Mouse (Mus musculus): ENCODE measurements around the gene Ehmt2.
"Not testable (repeated sequence)": the region's sequence is repeated elsewhere in the genome, so short reads cannot be mapped to it uniquely, and the experiment has no call there.

Gene Ehmt2

DNA sequence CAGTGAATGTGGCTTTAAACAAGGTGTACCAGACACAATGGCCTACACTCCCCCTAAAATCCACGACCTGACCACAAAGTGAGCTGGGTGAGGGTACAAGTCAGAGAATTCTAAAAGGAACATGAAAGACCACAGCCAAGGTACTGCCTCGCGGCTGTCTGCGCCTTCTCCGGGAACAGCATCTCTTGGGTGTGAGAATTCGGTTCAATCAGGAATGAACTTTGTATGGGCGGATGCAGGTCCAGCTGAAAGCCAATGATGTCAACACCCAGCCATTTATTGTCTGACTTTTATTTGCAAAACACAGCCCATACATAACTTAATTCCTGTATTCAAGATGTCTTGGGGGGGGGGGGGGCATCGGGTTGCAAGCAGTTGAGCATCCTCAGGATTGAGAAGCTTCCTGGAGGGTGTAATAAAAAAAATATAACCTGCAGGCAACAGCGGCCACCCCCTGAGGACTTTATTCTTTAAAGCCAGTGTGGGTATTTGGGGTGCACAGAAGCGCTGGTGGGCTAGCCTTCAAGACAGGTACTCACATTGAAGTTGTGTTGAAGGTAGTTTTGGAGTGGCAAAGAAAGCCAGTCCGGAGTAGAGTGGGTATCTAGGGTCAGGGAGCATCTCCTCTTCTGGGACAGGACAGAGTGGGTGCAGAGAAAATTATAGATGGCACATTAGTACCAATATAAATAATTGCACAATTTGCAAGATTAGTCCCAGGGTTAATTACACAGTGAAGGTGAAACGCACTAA lies 5.0 kb upstream of the Ehmt2 start:
- DNase-seq = no peak

DNA sequence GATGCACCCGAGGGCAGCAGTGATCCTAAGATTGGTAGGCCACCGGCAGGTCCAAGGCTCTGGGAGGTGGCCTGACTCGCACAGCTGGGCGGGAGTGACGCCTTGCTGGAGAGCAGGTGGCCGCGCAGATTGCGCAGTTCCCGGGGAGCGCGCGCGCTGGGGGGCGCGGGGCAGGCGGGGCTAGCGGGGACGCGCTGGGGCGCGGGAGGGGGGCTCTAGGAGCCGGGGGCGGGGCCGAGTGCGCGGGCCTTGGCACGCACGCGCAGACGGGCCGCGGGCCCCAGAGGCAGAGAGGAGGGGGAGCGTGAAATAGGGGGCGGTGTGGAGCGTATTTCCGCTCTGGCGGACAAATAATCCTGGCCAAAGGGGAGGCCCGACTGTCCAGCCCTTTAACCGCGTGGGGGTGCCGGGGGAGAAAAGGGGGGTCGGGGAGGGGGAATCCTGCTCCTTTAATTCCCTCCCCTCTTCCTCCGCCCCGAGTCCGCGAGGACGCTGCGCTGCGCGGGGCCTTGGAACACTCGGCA lies 4.1 kb upstream of the Ehmt2 start:
- peak; percentile 93 for DNase-seq

DNA sequence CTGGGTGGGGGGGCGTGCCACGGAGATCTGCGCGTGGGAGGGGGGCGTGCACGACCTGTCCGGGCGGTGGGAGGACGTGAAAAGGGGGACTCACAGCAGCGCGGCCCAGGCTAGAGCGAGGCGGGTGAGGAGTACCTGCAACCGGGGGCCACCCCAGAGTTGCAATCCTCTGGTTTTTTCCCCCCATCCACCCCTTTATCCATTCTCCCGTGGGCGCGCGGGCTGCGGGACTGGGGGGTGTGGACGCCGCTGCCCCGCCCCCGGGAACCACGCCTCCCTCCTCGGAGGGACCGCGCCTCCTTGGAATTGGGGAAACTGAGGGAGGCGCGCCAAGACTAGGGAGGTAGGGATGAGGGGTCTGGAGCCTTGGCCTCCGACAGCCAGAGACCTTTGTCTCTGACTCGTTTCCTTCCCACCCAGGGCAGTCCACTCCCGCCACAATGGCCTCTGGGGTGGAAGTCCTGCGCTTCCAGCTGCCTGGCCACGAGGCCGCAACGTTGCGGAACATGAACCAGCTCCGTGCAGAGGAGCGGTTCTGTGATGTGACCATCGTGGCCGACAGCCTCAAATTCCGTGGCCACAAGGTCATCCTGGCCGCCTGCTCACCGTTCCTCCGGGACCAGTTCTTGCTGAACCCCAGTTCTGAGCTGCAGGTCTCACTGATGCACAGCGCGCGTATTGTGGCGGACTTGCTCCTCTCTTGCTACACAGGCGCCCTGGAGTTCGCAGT lies 3.3 kb upstream of the Ehmt2 start:
- DNase-seq = peak; percentile 66

DNA sequence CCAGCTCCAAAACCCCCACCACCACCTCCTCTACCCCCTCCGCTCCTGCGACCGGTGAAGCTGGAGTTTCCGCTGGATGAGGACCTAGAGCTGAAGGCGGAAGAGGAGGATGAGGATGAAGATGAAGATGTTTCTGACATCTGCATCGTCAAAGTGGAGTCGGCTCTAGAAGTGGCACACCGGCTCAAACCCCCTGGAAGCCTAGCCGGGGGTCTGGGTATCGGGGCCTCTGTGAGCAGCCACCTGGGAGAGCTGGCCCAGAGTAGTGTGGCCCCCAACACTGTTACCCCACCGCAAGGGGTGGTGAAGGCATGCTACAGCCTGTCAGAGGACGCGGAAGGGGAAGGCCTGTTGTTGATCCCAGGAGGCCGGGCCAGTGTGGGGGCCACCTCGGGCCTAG lies 2.5 kb upstream of the Ehmt2 start:
- no peak for DNase-seq

DNA sequence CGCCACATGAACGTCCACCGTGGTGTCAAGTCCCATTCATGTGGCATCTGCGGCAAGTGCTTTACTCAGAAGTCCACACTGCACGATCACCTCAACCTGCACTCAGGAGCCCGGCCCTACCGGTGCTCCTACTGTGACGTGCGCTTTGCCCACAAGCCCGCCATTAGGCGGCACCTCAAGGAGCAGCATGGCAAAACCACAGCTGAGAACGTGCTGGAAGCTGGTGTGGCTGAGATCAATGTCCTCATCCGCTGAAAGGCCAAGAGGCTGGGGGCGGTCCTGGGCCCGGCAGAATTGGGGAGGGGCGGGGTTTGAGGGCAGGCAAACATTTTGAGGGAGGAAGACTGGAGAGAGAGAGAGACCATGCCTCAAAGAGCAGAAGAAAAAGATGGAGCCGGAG lies 1.9 kb upstream of the Ehmt2 start:
- DNase-seq = no peak

DNA sequence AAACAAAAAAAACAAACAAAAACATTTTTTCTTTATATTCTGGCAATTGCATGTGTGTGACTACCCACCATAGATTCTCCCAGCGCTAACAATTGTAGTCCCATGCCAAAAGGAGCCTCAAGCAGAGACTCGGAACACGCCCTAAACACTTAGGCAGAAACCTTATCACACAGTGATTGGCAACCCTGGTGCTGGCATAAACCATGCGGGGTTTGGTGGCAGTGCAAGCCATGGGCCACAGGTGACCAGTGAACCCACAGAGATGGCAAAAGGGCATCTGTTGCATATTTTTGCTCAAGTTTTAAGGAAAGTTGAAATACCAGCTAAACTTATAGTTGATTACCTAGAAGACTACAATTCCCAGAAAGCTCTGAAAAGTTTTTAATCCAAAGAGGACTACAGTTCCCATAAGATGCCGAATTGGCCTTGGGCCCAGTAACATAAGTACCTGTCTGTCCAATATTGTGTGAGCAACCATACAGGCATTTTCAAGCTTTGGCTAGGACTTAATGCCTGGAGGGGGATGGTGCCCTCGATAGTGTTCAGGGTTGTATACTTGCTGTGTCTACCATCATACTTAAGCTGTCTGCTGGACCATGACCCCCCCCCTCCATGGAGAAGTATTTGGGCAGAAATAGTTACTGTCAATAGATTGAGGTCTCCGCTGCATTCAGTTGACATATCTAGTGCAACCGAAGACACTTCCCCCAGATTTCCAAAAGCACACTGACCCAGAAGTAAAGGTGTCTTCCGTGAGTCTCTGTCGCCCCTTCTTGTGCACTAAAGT lies 703 bp upstream of the Ehmt2 start:
- peak; percentile 49 for DNase-seq

DNA sequence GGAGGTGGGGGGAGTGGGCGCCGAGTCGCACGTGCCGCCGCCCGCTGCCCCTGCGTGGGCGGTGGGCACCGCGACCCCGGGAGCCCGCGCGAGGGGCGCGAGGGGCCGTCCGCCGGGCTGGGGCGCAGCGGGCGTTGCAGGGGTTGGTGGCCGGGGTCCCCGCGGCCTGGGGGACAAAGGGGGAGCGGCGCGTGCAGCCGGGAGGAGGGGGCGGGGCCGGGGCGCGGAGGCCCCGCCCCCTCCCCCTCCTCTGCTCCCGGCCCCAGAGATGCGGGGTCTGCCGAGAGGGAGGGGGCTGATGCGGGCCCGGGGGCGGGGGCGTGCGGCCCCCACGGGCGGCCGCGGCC lies 410 bp downstream of the Ehmt2 start:
- peak; percentile 18 for DNase-seq

DNA sequence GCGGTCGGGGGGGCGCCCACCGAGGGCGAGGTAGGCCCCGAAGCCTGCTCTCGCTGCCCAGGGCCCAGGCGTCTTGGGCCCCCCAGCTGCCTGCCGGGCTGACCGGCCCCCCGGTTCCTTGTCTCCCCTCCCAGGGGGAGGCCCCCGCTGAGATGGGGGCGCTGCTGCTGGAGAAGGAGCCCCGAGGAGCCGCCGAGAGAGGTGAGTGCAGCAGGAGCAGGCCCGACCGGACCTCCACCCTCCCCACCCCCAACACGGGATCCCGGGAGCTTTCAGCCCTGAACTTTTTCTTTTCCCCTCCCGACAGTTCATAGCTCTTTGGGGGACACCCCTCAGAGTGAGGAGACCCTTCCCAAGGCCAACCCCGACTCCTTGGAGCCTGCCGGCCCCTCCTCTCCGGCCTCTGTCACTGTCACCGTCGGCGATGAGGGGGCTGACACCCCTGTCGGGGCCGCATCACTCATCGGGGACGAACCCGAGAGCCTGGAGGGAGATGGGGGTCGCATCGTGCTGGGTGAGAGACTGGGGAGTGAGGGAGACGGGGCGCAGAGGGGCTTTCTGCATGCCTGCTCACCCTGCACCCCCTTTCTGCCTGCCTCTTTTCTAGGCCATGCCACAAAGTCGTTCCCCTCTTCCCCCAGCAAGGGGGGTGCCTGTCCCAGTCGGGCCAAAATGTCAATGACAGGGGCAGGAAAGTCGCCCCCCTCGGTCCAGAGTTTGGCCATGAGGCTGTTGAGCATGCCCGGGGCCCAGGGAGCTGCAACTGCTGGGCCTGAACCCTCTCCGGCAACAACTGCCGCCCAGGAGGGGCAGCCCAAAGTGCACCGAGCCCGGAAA lies 1.0 kb downstream of the Ehmt2 start:
- peak; percentile 47 for DNase-seq

DNA sequence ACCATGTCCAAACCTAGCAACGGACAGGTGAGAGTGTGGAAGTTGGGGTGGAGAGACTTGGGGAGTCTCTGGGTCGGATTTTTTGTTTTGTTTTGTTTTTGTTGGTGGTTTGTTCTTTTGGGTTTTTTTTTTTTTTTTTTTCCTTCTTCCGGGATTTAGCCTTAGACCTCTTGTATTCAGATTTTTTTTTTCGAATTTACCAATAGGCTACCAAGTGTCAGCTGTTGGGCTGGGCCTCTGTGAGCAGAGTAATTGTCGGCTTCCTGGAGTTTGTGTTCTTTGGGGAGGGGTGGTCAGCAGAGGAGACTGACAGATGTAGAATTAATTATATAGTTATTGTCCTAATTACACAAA lies 1.6 kb downstream of the Ehmt2 start:
- no peak for DNase-seq

DNA sequence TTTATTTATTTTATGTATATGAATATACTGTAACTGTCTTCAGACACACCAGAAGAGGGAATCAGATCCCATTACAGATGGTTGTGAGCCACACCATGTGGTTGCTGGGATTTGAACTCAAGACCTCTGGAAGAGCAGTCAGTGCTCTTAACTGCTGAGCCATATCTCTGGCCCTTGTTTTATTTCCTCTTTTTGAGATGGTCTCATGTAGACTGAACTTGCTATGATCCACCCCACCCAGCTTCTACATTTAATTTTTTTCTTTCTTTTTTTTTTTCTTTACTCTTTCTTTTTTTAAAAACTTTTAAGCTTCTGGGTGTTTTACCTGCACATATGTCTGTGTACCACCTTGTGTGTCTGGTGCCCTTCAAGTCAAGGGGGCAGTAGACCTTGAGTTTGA lies 2.6 kb downstream of the Ehmt2 start:
- not testable (repeated sequence) for DNase-seq

DNA sequence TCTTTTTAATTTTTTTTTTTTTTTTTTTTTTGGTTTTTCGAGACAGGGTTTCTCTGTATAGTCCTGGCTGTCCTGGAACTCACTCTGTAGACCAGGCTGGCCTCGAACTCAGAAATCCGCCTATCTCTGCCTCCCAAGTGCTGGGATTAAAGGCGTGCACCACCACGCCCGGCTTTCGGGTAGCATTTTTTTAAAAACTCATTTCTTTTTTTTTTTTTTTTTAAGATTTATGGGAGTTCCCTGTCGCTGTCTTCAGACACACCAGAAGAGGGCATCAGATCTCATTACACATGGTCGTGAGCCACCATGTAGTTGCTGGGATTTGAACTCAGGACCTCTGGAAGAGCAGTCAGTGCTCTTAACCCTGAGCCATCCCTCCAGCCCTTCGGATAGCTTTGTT lies 3.7 kb downstream of the Ehmt2 start:
- DNase-seq = not testable (repeated sequence)

DNA sequence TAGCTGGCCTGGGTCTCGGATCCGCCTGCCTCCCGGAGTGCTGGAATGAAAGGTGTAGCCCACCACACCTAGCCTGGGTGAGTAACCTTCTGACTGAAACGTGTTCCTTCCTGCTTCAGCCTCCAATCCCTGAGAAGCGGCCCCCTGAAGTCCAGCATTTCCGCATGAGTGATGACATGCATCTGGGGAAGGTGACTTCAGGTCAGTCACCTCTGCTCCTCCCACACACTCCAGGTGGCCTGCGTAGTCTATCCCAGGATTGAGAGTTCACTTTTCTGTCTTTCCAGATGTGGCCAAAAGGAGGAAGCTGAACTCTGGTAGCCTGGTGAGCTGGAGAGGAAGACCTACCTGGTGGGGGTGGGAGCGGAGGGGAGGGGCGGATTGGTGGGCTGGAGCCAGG lies 4.6 kb downstream of the Ehmt2 start:
- DNase-seq = no peak

DNA sequence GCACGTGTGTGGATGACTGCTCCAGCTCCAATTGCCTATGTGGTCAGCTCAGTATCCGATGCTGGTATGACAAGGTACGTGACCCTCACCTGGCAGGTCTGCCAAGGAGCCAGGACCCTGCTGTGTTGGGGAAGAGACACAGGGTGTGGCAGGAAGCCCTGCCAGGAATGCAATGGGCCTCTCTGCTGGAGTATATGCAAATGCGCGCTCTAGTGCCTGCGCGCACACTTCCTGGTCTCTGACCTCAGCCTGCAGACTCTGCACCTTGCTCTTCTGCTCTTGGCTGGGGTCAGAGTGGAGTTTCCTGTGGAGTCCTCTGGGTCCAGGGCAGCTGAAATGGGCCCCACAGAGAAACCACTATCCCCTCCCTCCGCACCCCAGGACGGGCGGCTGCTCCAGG lies 12.7 kb downstream of the Ehmt2 start:
- no peak for DNase-seq

DNA sequence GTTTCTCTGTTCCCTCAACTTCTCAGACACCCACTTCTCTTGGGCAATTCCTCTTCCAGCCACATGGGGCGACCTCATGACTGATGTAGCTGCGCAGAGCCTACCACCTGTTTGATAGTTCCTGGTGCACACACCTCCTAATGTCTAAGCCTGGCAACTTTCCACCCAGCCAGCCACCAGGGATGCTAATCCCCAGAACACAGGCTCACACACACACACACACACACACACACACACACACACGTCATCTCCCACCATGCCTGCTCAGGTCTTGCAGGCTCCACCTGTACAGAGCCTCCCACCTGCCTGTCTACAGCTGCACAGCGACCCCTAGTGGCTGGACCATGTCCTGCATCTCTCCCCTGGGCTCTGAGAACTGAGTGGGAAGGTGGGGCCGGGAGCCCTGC lies 13.7 kb downstream of the Ehmt2 start:
- DNase-seq = peak; percentile 31

DNA sequence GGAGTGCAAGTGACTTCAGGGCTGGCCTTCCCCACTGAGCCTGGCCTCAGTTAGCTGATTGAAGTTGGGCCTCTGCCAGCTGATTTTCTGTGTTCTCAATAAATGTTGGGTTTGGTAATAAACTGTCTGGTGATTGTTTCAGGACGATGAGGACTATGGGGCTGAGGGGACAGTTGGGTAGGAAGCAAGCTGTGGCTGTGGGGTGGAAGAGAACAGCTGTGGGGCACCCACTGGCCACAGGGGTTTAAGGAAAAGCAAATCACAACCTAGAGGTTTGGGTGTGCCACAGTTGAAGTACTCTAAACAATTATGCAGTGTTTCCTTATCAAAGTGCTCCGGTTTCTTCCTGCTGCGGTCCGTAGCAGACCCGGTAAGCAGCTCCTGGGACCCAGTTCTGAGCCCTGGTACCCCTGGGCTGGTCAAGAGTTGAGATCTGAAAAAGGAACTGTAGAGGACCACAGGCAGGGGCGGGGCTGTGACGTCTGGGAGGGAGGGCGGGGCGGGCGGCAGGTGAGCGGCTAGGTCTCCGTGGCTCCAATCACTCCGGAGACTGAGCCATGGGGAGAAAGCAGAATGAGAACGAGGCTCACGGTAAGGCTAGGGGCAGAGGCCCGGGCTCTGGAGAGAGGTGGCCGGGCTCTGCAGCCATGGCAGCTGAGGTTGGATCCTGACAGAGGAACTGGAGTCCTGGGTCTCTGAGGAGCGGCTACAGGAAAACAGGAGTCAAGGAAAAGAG lies 15.8 kb downstream of the Ehmt2 start, which contains the start of gene Slc44a4:
TSS of gene Slc44a4 (plus strand) at position 537 of the 736 bp plus-strand sequence.
- no peak for DNase-seq

DNA sequence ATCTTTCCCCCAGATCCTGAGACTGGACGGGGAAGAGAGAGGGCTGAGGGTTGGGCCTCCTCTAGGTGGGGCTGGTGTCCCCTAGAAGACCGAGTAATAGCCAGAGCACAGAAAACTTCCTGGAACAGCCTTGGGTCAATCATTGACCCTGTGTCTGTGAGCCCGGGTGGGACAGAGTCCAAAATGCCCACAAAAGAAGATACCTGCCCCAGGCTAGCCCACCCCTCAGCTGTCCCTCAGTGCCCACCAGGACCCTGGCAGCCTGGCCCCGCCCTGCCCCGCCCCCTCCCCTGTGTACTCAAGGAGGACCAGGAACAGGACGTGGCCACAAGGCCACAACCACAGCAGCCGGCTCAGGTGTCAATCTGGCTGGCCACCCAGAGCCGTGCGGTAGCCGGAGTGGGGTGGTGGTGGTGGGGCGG lies 17.2 kb downstream of the Ehmt2 start:
- no peak for DNase-seq

DNA sequence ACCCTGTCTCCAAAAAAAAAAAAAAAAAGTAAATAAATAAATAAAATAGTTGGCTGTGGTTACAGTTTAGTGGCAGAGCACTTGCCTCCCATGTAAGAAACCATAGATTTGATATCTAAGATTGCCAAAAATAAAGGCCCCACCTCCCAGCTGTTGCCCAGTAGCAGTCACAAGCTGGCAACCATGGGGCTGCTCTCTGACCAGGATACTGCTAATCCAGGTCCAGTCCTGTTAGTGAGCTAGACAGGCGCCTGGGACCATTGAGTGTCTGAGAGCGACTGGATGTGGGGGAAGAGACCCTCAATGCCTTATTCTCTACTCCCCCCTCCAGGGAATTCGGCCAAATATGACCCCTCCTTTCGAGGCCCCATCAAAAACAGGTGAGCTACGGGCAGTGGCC lies 18.0 kb downstream of the Ehmt2 start:
- DNase-seq = no peak

DNA sequence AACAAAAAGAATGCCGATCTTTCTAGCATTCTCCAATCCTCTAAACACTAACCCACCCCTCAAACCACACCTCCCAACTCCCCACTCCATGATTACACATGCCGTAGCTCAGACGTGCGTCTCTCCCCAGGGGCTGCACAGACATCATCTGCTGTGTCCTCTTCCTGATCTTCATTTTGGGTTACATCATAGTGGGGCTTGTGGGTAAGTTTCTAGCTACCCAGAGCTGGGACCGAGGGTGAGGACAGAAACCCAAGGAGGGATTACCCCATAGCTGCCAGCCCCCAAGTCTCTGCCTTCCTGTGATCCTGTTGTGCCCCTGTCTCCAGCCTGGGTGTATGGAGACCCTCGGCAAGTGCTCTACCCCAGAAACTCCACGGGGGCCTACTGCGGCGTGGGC lies 18.9 kb downstream of the Ehmt2 start:
- no peak for DNase-seq

DNA sequence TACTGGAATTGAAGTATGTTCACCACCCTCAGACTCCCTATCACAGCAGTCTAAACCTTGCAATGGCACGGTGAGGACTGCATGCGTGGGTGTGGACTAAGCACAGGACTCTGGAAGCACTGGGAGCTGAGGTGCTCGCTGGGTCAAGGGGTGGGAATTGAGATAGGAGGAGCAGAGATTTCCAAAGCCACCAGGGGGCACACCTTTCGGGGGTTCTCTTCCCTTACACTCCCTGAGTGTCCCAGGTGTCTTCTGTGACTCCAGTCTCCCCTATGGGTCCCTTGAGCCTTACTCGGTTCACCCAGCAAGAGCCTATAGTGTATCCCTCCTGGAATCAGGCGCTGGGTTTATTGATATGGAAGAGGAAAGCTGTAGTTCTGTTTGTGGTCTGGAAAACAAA lies 24.7 kb downstream of the Ehmt2 start:
- DNase-seq = no peak

DNA sequence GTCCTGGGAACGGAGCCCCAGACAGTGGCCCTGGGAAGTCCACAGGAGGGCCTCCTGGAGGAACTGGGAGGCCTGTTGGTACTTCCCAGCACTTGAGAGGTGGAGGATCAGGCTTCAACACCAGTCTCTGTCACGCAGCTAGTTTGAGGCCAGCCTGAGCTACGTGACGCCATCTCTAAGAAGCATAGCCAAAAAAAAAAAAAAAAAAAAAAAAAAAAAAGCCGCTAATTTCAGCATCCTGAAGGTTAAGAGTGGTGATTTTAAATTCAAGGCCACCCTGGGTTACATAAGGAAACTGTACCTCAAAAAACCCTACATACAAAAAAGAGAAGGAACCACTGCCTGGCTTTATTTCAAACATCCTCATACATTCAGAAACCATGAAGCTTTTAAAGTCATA lies 26.0 kb downstream of the Ehmt2 start:
- no peak for DNase-seq

DNA sequence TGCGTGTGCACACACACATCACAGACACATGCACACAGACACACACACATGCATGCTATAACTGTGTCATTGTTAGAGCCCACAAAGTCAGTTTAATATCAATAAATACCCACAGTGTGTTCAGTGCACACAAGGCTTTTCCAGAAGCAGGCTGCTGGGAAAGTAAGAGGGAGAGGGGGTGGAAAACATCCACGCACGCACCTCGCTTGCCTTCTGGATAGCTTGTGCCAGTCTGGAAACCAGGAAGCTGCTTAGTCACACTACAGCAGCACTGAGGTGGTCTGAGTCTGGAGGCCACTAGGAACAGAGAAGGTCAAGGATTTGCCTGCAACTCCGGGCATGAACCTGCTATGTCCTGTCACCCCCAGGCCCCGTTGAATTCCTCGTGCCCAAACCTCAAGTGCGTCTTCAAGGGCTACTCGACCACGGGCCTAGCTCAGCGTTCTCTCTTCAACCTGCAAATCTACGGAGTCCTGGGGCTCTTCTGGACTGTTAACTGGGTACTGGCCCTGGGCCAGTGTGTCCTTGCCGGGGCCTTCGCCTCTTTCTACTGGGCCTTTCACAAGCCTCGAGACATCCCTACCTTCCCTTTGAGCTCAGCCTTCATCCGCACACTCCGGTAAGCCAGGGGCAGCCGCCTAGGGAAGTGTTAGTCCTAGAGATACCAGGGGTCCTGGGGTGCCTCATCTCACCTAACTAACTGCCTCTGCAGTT lies 29.2 kb downstream of the Ehmt2 start:
- peak; percentile 36 for DNase-seq

Data from right cerebral cortex, postnatal 25 days (tissue).